In genomic region chr4:134702981-134703834, GRCm38 (mm10) we compare ENCODE assay signal across 8 mouse cellular contexts. TPM values are rescaled to one million over a fixed set of nuclear protein-coding genes. Genes with fewer than 3 reads are reported as not detected.
DNase-seq lines count a peak whose midpoint lies in the region; ATAC-seq and TF ChIP-seq lines count a peak whose summit lies in the region.

No protein-coding gene starts in this region.

- H3K4me3 ChIP-seq in cortical plate, adult 2 months (ENCODE audit: insufficient read depth, low read length), result peak overlapping the region; percentile 80
- peak overlapping the region; percentile 75 for H3K4me3 ChIP-seq in heart, adult 2 months
- peak overlapping the region; percentile 61 for H3K4me3 ChIP-seq in kidney, adult 2 months (ENCODE audit: insufficient read depth, low read depth, low read length)
- H3K4me3 ChIP-seq in lung, embryonic 15.5 days, result peak overlapping the region; percentile 59

- peak; percentile 19 to 39 for DNase-seq in left cerebral cortex, postnatal 36 days (ENCODE audit: low spot score in 2 of 2)
- DNase-seq in left cerebral cortex, adult 8-10 months (ENCODE audit: low spot score in 2 of 2), result no peak
- peak; percentile 76 to 83 for DNase-seq in heart, adult 2 months
- peak; percentile 55 for DNase-seq in kidney, adult 2 months
- peak; percentile 22 for DNase-seq in ovary, postnatal 14 days (ENCODE audit: low spot score)
- peak; percentile 44 for DNase-seq in urinary bladder, postnatal 25 days (ENCODE audit: low spot score)

- no peaks in the 10 kb centered on the region for H3K27me3 ChIP-seq in heart, adult 2 months (ENCODE audit: control insufficient read depth, insufficient read depth, low read length)
- H3K27me3 ChIP-seq in kidney, adult 2 months (replicated peaks; ENCODE audit: control insufficient read depth, insufficient read depth, low read length), result no peaks in the 10 kb centered on the region; the same call in 1 of the 2 replicates
- peaks cover 27% of the 10 kb centered on the region; the same call in 1 of the 2 replicates for H3K27me3 ChIP-seq in lung, embryonic 15.5 days

- TF ChIP-seq EP300 in heart, adult 2 months (IDR thresholded peaks at IDR 0.05; ENCODE audit: insufficient read depth, low read depth, low read length), result no peak

- ATAC-seq in lung, embryonic 15.5 days (ENCODE audit: borderline replicate concordance, extremely low read depth, low FRiP score, low TSS enrichment), result no peak; the same call in 1 of the 2 replicates

- intact Hi-C loops in left cerebral cortex, postnatal 36 days (cut with DNase I), result loop anchor here (5.0 kb wide), 3 partner anchors 41 to 76 kb away; no protein-coding TSS in a partner anchor
- intact Hi-C loops in heart, adult 2 months (cut with DNase I), result loop anchor here (1.0 to 2.0 kb wide), 2 partner anchors 75 to 120 kb away; no protein-coding TSS in a partner anchor

- H3K27ac ChIP-seq in cortical plate, adult 2 months (ENCODE audit: insufficient read depth, low read length), result 0 out of 2 replicates have a peak overlapping the region, but pooled peaks have one; percentile 39
- H3K27ac ChIP-seq in heart, adult 2 months, result peak overlapping the region; percentile 70
- H3K27ac ChIP-seq in kidney, adult 2 months (ENCODE audit: insufficient read depth, low read depth, low read length), result 0 out of 2 replicates have a peak overlapping the region, but pooled peaks have one; percentile 68
- 0 out of 2 replicates have a peak overlapping the region, but pooled peaks have one; percentile 22 for H3K27ac ChIP-seq in lung, embryonic 15.5 days

- TF ChIP-seq CTCF in cortical plate, adult 2 months (IDR thresholded peaks at IDR 0.05; ENCODE audit: extremely low read depth, insufficient read depth, low read length), result no peak
- TF ChIP-seq CTCF in heart, adult 2 months (IDR thresholded peaks at IDR 0.05), result peak; percentile 13; the same call in 1 of the 2 replicates
- no peak for TF ChIP-seq CTCF in kidney, adult 2 months (conservative IDR thresholded peaks at IDR 0.05; ENCODE audit: insufficient read depth, insufficient read length, low read depth, low read length)

- peak overlapping the region; percentile 88 for H3K9ac ChIP-seq in heart, adult 2 months (ENCODE audit: low read depth, low read length)
- H3K9ac ChIP-seq in lung, embryonic 15.5 days, result peak overlapping the region; percentile 55

- WGBS in heart, adult 2 months, result under 1% methylated on average over 88 of the region's 90 CpGs
- WGBS in kidney, adult 2 months, result 1% methylated on average over 89 of the region's 90 CpGs
- WGBS in lung, embryonic 15.5 days, result 1% methylated on average over 49 of the region's 90 CpGs

- H3K79me2 ChIP-seq in heart, adult 2 months (replicated peaks; ENCODE audit: control insufficient read depth, insufficient read depth, low read length), result peaks cover 2% of the 10 kb centered on the region; the same call in 1 of the 2 replicates

- no peaks in the 10 kb centered on the region for H3K9me3 ChIP-seq in lung, embryonic 15.5 days

- 0 out of 2 replicates have a peak, but pooled peaks cover 2% of the 10 kb centered on the region for H3K4me1 ChIP-seq in cortical plate, adult 2 months (ENCODE audit: control insufficient read depth, insufficient read depth, low read length)
- peaks cover 8% of the 10 kb centered on the region for H3K4me1 ChIP-seq in heart, adult 2 months (ENCODE audit: control insufficient read depth, insufficient read depth, low read length)
- H3K4me1 ChIP-seq in kidney, adult 2 months (ENCODE audit: control insufficient read depth, insufficient read depth, low read length), result no peaks in the 10 kb centered on the region
- H3K4me1 ChIP-seq in lung, embryonic 15.5 days, result peaks cover 28% of the 10 kb centered on the region

- H3K4me2 ChIP-seq in lung, embryonic 15.5 days, result peak overlapping the region; percentile 100

- TF ChIP-seq POLR2A in cortical plate, adult 2 months (IDR thresholded peaks at IDR 0.05; ENCODE audit: extremely low read depth, insufficient read depth, low read length), result no peak
- TF ChIP-seq POLR2A in heart, adult 2 months (IDR thresholded peaks at IDR 0.05; ENCODE audit: insufficient read depth, low read depth, low read length), result no peak
- no peak for TF ChIP-seq POLR2A in kidney, adult 2 months (IDR thresholded peaks at IDR 0.05; ENCODE audit: low read depth, low read length)

- no peaks in the 10 kb centered on the region for H3K36me3 ChIP-seq in heart, adult 2 months (ENCODE audit: control insufficient read depth, insufficient read depth, low read length)
- H3K36me3 ChIP-seq in kidney, adult 2 months (ENCODE audit: control insufficient read depth, insufficient read depth, low read length), result no peaks in the 10 kb centered on the region
- H3K36me3 ChIP-seq in lung, embryonic 15.5 days, result no peaks in the 10 kb centered on the region

RNA-seq across cellular contexts. Expression of gene Man1c1, which starts 0.9 kb away (rescaled TPM):
- 10 to 100 TPM; 37.8 to 42.0 TPM for total RNA-seq in left cerebral cortex, postnatal 36 days (2021)
- total RNA-seq in left cerebral cortex, adult 8-10 months (2022), result 10 to 100 TPM; 34.6 to 40.0 (median 38.4) TPM
- polyA plus RNA-seq in cortical plate, adult 2 months (2012; rRNA removed), result 18.9 and 20.5 TPM in 2 replicates
- 10 to 100 TPM; 24.8 to 28.4 TPM for total RNA-seq in heart, adult 2 months (2021)
- 14.1 and 17.6 TPM in 2 replicates for polyA plus RNA-seq in heart, adult 2 months (2012; rRNA removed)
- 4.6 and 4.7 TPM in 2 replicates for polyA plus RNA-seq in kidney, adult 2 months (2012; rRNA removed)
- 3.0 and 3.3 TPM in 2 replicates for polyA plus RNA-seq in lung, embryonic 15.5 days (2015; fragmentation: Nextera tagmentation; extraction: Ambion mirVana)

Comparison
In these comparisons a context has a peak if more than half of its experiments do, and no peak if none do; other contexts are left out.
1. DNase-seq: peak in left cerebral cortex, postnatal 36 days (2 of 2), heart, adult 2 months (2 of 2), kidney, adult 2 months (single experiment), ovary, postnatal 14 days (single experiment) and urinary bladder, postnatal 25 days (single experiment); none in left cerebral cortex, adult 8-10 months (0 of 2).
2. Peak in every context shown above with its lines, with median percentiles within 50 percentile points of each other: H3K27ac ChIP-seq and H3K4me3 ChIP-seq.